Mouse (Mus musculus): Measurements from ENCODE around the gene Rnf126.

- TF ChIP-seq CTCF (IDR thresholded peaks at IDR 0.05; ENCODE audit: insufficient read depth, low read depth, low read length), result no peak
- TF ChIP-seq POLR2A (IDR thresholded peaks at IDR 0.05; ENCODE audit: insufficient read depth, low read depth, low read length), result no peak
These were observed 27.5 kb downstream of the Rnf126 start for GRCm38 (mm10) chr10:79739234-79739633.
